Mouse (Mus musculus) intestine, embryonic 14.5 days (tissue): ENCODE measurements around the gene Fam129a. TPM values are rescaled to one million over a fixed set of nuclear protein-coding genes. Genes with fewer than 3 reads are reported as not detected.

Experiments used
- ATAC-seq: fragments of 200-750 bp; cut with Nextera tagmentation; replicated peaks from 2 replicates; pipeline ENCODE4 v1.8.0; 2017; ENCODE audit warnings: low read depth, moderate number of reproducible peaks, moderate TSS enrichment, moderate library complexity; ENCODE audit not compliant: low FRiP score, low TSS enrichment
- DNase-seq: peaks from one replicate; pipeline ENCODE4 v3.0.0-alpha.2; 2018; ENCODE audit warnings: low spot score
- H3K27ac ChIP-seq: fragments of 300-500 bp; sonication (generic); 2 replicates; pipeline ENCODE4 v1.5.1; 2014; ENCODE audit warnings: low read depth, mild to moderate bottlenecking, control low read depth
- H3K27me3 ChIP-seq: fragments of 300-500 bp; sonication (generic); replicated peaks from 2 replicates; pipeline ENCODE4 v1.6.1; 2014; ENCODE audit warnings: low read length, control low read depth; ENCODE audit not compliant: control insufficient read depth, insufficient read depth
- H3K36me3 ChIP-seq: fragments of 300-500 bp; sonication (generic); 2 replicates; pipeline ENCODE4 v1.6.1; 2014; ENCODE audit warnings: low read length, control low read depth; ENCODE audit not compliant: control insufficient read depth, insufficient read depth
- H3K4me1 ChIP-seq: fragments of 300-500 bp; sonication (generic); replicated peaks from 2 replicates; pipeline ENCODE4 v1.6.1; 2014; ENCODE audit warnings: low read length, control low read depth, mixed read lengths; ENCODE audit not compliant: control insufficient read depth, insufficient read depth
- H3K4me2 ChIP-seq: fragments of 300-500 bp; sonication (generic); 2 replicates; pipeline ENCODE4 v1.6.1; 2014; ENCODE audit warnings: low read length
- H3K4me3 ChIP-seq: fragments of 300-500 bp; sonication (generic); 2 replicates; pipeline ENCODE4 v1.5.1; 2014; ENCODE audit warnings: low read depth, low read length, control low read depth, mixed read lengths
- H3K9ac ChIP-seq: fragments of 300-500 bp; sonication (generic); 2 replicates; pipeline ENCODE4 v1.6.1; 2014; ENCODE audit warnings: mild to moderate bottlenecking, low read length
- H3K9me3 ChIP-seq: fragments of 300-500 bp; sonication (generic); 2 replicates; pipeline ENCODE4 v1.6.1; 2016; ENCODE audit warnings: low read length, control low read depth; ENCODE audit not compliant: control insufficient read depth
- WGBS: fragments of 180-500 bp; shearing (Covaris S2); extraction: QIAGEN DNeasy Blood & Tissue Kit; methylation state at CpG from one replicate; pipeline ENCODE4 v1.1.7; 2014; 5-methylcytosine and 5-hydroxymethylcytosine counted together
- polyA plus RNA-seq: library from polyadenylated mRNA; unstranded; fragments of >200 nt; fragmentation: Nextera tagmentation; extraction: Ambion mirVana; gene quantifications from 2 replicates; pipeline ENCODE4 v1.2.1, GENCODE M21; 2014

Fam129a gene
- polyA plus RNA-seq, 1 experiment from 2014 or later = 5.2 TPM

DNA sequence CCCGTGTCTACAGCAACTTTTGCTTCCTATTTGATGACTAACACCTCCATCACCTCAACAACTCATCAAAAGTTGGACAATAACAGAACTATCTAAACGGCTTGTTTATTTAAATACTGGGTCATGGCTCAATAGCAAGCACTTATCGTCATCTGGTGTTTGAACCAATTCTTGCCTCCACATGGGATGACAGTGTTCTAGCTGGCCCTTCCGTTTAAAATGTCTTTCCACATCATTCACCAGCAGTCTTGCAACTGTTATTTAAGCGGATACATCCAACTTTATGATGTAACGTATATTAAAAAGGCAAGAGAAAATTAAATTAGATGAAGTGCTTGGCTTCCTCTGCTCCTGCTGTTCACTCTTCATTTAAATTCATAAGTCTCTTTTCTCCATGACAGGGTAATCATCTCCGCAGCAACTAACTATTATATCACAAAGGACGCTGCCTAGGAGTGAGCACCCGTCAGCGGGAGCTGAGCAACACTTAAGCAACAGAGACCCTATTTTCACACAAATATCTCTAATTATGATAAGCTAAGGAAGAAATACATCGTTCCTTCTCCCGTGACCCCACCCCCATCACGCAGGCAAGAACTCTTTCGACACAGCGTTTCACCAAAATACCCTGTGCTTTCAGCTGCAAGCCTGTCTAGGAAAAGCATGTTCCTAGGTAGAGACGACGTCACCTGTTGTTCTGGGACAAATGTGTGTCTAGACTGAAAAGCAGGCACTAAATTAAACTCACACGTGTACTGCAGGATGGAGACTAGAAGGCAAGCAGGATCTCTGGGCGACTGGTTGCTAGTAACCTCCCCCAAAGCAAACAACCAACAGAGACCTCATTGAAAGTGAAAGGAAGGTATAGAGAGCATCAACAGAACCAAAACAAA, 20.2 kb upstream of the Fam129a start:
- Histone ChIP-seq H3K27me3 (no peaks in the 10 kb centered on the region), H3K27ac (no peak overlapping the region), H3K4me2 (no peak overlapping the region), H3K36me3 (no peaks in the 10 kb centered on the region), H3K9ac (no peak overlapping the region), H3K4me3 (no peak overlapping the region), H3K4me1 (no peaks in the 10 kb centered on the region; the same call in 1 of the 2 replicates), H3K9me3 (no peaks in the 10 kb centered on the region)
- ATAC-seq = no peak
- 51% methylated on average over 19 of the region's 19 CpGs for WGBS
- no peak for DNase-seq

DNA sequence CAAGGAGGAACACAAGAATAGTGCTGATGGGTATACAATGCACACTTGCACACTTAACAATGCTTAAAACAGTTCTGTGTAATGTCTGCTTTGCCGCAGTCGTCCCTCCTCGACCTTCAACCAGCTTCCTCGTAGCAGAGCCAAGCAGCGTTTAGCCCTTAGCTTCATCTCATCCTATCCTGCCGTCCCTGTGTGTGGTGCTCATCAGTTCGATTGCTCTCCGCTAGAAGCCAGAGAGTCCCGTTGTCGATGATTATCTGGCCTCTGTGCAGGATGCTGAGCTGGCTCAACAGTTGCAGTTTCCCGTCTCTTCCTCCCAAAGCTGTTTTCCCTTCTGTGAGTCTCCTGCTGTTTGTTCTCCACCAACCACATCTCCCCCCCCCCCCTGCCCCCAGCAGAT, 10.4 kb upstream of the Fam129a start:
- Histone ChIP-seq H3K9me3 (no peaks in the 10 kb centered on the region), H3K4me3 (no peak overlapping the region), H3K9ac (no peak overlapping the region), H3K4me2 (no peak overlapping the region), H3K36me3 (no peaks in the 10 kb centered on the region), H3K27ac (no peak overlapping the region), H3K27me3 (no peaks in the 10 kb centered on the region), H3K4me1 (no peaks in the 10 kb centered on the region)
- 56% methylated on average over 11 of the region's 11 CpGs for WGBS
- no peak for DNase-seq
- no peak for ATAC-seq

DNA sequence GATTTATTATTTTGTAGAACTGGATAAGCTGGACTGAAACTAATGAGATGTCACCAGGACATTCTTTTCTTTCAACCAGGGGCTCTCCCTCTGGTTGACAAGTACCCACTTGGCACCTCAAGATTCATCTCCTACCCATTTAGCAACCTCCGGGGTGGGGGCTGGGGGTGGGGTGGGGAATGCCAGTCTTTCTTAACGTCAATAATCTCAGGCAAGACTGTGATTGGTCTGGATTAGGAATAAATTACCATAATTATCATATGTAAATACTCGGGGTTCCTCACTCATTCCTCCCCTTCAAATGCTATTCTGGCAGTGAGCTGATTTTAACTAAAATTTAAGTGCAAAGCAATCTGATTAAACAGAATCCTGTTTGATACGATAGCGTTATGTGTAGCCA, 7.6 kb upstream of the Fam129a start:
- DNase-seq (no peak), ATAC-seq (no peak)

DNA sequence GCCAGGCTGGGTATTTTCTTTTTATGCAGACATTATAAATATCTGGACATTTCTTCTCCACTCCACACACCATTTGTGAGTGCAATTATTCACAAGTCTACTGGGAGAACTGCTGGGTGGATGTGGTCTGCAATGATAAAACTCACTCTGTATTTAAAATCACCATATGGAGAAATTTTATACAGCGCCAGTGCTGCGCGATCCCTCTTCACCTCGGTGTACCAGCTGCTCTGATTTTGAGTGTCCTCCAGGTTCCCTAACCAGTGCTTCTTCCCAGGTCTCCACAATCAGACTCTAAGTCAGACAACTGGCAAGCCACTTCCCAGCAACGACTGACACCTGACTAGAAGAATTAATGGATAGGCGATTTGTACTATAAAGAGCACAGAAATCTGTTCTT, 7.1 kb upstream of the Fam129a start:
- no peak overlapping the region for H3K9ac ChIP-seq
- H3K36me3 ChIP-seq = no peaks in the 10 kb centered on the region
- no peak for DNase-seq
- no peaks in the 10 kb centered on the region for H3K9me3 ChIP-seq
- no peaks in the 10 kb centered on the region for H3K27me3 ChIP-seq
- ATAC-seq = no peak
- H3K4me2 ChIP-seq = no peak overlapping the region
- no peaks in the 10 kb centered on the region for H3K4me1 ChIP-seq
- H3K4me3 ChIP-seq = no peak overlapping the region
- H3K27ac ChIP-seq = no peak overlapping the region
- WGBS = 61% methylated on average over 6 of the region's 6 CpGs

More for the DNA sequence above, 7.6 kb upstream of the Fam129a start:
- Histone ChIP-seq H3K36me3 (no peaks in the 10 kb centered on the region), H3K9ac (no peak overlapping the region), H3K27ac (no peak overlapping the region), H3K27me3 (no peaks in the 10 kb centered on the region), H3K4me3 (no peak overlapping the region), H3K4me2 (no peak overlapping the region), H3K9me3 (no peaks in the 10 kb centered on the region), H3K4me1 (no peaks in the 10 kb centered on the region)
- 69% methylated on average over 5 of the region's 5 CpGs for WGBS

DNA sequence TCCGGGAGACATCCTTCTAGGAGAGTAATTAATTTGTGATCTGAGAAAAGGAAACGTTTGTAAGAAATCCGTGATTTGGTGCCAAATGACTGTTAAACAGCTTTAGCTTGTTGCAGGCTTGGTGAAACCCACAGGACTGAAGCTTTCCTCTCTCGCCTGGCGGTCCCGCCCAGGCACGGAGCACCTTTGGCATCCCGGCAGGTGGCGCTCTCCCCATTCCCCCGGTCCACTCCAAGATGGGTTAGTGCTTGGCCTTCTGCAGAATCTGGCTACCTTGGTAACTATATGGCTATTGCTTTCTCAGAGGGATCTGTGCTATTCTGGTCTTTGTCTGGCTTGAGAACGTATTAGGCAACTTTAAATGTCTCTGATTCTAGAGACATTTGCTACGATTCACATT, 6.6 kb upstream of the Fam129a start:
- H3K4me2 ChIP-seq = no peak overlapping the region
- ATAC-seq = peak; percentile 75
- no peak overlapping the region for H3K27ac ChIP-seq
- H3K9ac ChIP-seq = no peak overlapping the region
- peak; percentile 86 for DNase-seq
- H3K36me3 ChIP-seq = no peaks in the 10 kb centered on the region
- WGBS = 17% methylated on average over 12 of the region's 12 CpGs
- no peaks in the 10 kb centered on the region for H3K4me1 ChIP-seq
- H3K27me3 ChIP-seq = no peaks in the 10 kb centered on the region
- no peak overlapping the region for H3K4me3 ChIP-seq
- no peaks in the 10 kb centered on the region for H3K9me3 ChIP-seq

DNA sequence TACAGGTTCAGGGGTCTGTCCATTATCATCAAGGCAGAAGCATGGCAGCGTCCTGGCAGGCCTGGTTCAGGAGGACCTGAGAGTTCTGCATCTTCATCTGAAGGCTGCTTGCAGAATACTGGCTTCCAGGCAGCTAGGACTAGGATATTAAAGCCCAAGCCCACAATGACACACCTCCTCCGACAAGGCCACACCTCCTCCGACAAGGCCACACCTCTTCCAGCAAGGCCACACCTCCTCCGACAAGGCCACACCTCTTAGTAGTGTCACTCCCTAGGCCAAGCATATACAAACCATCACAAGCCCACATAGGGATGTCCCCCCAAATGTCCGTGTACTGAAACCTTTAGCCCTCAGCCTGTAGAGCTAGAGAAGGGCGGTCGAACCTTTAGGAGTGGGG, 2.3 kb upstream of the Fam129a start:
- H3K9ac ChIP-seq = no peak overlapping the region
- H3K27me3 ChIP-seq = peaks cover 23% of the 10 kb centered on the region; the same call in 1 of the 2 replicates
- no peaks in the 10 kb centered on the region for H3K36me3 ChIP-seq
- H3K4me3 ChIP-seq = no peak overlapping the region
- 72% methylated on average over 7 of the region's 7 CpGs for WGBS
- ATAC-seq (no peak), DNase-seq (no peak)
- no peaks in the 10 kb centered on the region for H3K9me3 ChIP-seq
- no peaks in the 10 kb centered on the region for H3K4me1 ChIP-seq
- H3K27ac ChIP-seq = no peak overlapping the region
- H3K4me2 ChIP-seq = no peak overlapping the region

DNA sequence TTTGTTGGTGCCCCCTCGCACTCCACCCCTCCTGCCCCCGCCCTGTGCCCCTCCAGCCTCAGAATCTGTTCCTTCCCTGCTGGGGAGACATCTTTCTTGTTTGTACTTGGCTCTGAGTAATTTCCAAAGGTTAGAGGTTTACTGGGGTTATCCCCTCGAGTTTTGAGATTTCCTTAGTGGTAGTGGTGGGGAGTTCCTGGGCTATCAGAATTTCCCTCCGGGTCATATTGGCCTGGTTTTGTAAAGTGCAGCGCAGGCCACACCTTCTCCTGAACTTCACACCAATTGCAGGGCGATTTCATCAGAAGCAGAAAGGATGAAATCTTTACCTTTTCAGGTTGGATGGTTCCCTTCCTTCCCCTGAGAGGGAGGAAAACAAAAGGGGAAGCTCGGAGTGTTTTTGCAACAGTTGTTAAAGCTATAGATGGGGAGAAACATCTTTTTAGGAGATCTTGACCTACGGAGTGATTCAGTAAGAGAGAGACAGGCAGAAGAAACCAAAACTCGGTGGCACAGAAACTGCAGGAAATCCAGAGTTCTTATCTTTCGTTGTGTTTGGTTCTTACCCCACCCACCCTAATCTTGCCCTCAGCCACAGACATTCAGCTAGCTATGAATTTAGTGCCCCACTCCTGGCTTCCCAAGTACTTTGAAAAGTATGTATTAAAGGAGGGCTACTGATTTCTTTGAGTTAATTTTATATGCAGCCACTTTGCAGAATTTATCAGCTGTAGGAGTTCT, 1.0 kb downstream of the Fam129a start:
- H3K4me3 ChIP-seq = peak overlapping the region; percentile 48
- H3K27ac ChIP-seq = no peak overlapping the region
- H3K4me1 ChIP-seq = no peaks in the 10 kb centered on the region
- ATAC-seq = no peak
- no peak for DNase-seq
- no peaks in the 10 kb centered on the region for H3K36me3 ChIP-seq
- H3K9me3 ChIP-seq = no peaks in the 10 kb centered on the region
- peak overlapping the region; percentile 81 for H3K4me2 ChIP-seq
- peaks cover 23% of the 10 kb centered on the region; the same call in 1 of the 2 replicates for H3K27me3 ChIP-seq
- H3K9ac ChIP-seq = peak overlapping the region; percentile 43
- WGBS = 24% methylated on average over 10 of the region's 10 CpGs

DNA sequence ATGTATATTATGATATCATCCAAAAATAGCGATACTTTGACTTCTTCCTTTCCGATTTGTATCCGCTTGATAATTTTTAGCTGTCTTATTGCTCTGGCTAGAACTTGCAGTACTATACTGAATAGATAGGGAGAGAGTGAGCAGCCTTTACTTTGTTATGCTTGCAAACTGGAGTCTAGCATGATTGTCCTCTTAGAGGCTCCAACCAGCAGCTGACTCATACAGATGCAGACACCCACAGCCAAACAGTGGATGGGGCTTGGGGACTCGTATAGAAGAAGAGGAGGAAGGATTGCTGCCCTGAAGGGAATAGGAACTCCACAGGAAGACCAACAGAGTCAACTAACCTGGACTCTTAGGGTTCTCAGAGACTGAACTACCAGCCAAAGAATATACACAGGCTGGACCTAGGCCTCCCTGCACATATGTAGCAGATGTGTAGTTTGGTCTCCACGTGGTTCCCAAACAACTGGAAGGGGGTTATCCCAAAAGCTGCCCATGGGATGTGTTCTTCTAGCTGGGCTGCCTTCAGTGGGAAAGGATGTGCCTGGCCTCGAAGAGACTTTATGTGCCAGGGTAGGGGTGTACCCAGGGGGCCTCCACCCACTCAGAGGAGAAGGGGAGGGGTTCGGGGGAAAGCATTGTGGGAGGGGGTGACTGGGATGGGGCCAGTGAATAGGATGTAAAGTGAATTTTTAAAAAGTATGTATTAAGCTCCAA, 1.8 kb downstream of the Fam129a start:
- DNase-seq (no peak), ATAC-seq (no peak)
- Histone ChIP-seq H3K27ac (no peak overlapping the region), H3K36me3 (no peaks in the 10 kb centered on the region), H3K4me1 (no peaks in the 10 kb centered on the region), H3K27me3 (peaks cover 23% of the 10 kb centered on the region; the same call in 1 of the 2 replicates), H3K9me3 (no peaks in the 10 kb centered on the region), H3K9ac (no peak overlapping the region), H3K4me2 (no peak overlapping the region), H3K4me3 (no peak overlapping the region)
- WGBS = 81% methylated on average over 7 of the region's 7 CpGs
